ENCODE assay signal across 25 mouse cellular contexts in the genomic region with DNA sequence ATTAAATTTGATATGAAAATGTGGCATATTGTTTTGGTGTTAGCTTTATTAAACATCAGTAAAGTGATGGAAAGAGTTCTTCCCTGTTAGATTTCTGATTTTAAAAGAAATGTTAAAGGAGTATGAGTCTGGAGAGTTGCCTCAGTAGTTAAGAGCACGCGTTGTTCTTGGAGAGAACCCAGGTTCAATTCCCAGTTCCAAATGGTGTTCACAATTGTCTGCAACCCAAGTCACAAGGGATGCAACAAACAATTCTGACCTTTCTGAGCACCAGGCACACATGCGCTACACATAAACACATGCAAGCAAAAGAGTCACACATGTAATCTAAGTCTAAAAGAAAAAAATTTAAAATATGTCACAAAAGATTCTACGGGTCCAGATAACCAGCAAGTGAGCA. TPM values are rescaled to one million over a fixed set of nuclear protein-coding genes. Genes with fewer than 3 reads are reported as not detected.
DNase-seq lines count a peak whose midpoint lies in the region; ATAC-seq lines count a peak whose summit lies in the region.
"Had no signal": no experiment of that assay in that cellular context is flagged by ENCODE, and none has a peak within 500 bp of the region (broad histone marks: within the 10 kb centered on the region; RNA-seq: fewer than 3 reads in every experiment).

No protein-coding gene starts in this region.

- H3K4me3 ChIP-seq in heart, embryonic 11.5 days (ENCODE audit: low read depth, low read length), result no peak overlapping the region
- H3K4me3 ChIP-seq: embryonic facial prominence, embryonic 10.5 days; embryonic facial prominence, embryonic 13.5 days; erythroblast, embryonic 14.5 days; forebrain, embryonic 12.5 days; forebrain, embryonic 15.5 days had no signal

- H3K36me3 ChIP-seq in heart, embryonic 11.5 days (ENCODE audit: control insufficient read depth, insufficient read depth, low read length), result peaks cover 9% of the 10 kb centered on the region

- no peaks in the 10 kb centered on the region for H3K9me3 ChIP-seq in heart, embryonic 11.5 days (replicated peaks; ENCODE audit: control insufficient read depth, low read length)
- H3K9me3 ChIP-seq: embryonic facial prominence, embryonic 10.5 days; embryonic facial prominence, embryonic 13.5 days; forebrain, embryonic 12.5 days; forebrain, embryonic 15.5 days had no signal

- no peak for ATAC-seq in heart, embryonic 11.5 days (replicated peaks; ENCODE audit: insufficient number of reproducible peaks, low FRiP score, low TSS enrichment)
- ATAC-seq: CD4-positive, CD25-positive, alpha-beta regulatory T cell, adult 4 months; forebrain, embryonic 15.5 days; hindbrain, postnatal 0 days; inflammation-experienced regulatory T-cells, adult 6 months had no signal

- DNase-seq in heart, adult 11 months, result peak; percentile 90
- no peak for DNase-seq in heart, postnatal 4 days
- DNase-seq in heart, adult 9 months (ENCODE audit: low spot score in 2 of 2), result peak; percentile 6 to 23
- DNase-seq in heart, postnatal 36 days, result peak; percentile 8 to 26
- DNase-seq in skeletal muscle tissue, adult 2 months (ENCODE audit: low read depth, low spot score), result peak; percentile 54
- DNase-seq: adrenal gland, adult 8-10 months; adrenal gland, postnatal 25 days; cerebellum, adult 11-12 months; cerebellum, adult 8-10 months; cerebellum, postnatal 10 days; cerebellum, postnatal 36 days; embryo, embryonic 11 days; gastrocnemius, postnatal 25 days; kidney, adult 18-20 months; kidney, adult 9 months had no signal

- H3K27ac ChIP-seq in heart, embryonic 11.5 days (ENCODE audit: low read depth, low read length), result no peak overlapping the region
- H3K27ac ChIP-seq: embryonic facial prominence, embryonic 10.5 days; embryonic facial prominence, embryonic 13.5 days; forebrain, embryonic 12.5 days; forebrain, embryonic 15.5 days; hindbrain, embryonic 14.5 days; hindbrain, postnatal 0 days had no signal

- no peaks in the 10 kb centered on the region for H3K27me3 ChIP-seq in heart, embryonic 11.5 days (ENCODE audit: control insufficient read depth, insufficient read depth, low read length)
- H3K27me3 ChIP-seq: embryonic facial prominence, embryonic 13.5 days; forebrain, embryonic 12.5 days; forebrain, embryonic 15.5 days had no signal

- no peak overlapping the region for H3K4me2 ChIP-seq in heart, embryonic 11.5 days
- H3K4me2 ChIP-seq: embryonic facial prominence, embryonic 13.5 days; forebrain, embryonic 12.5 days; forebrain, embryonic 15.5 days; hindbrain, embryonic 14.5 days had no signal

- WGBS in heart, embryonic 11.5 days (ENCODE audit: insufficient replicate concordance), result 94% methylated on average over 4 of the region's 4 CpGs

- H3K4me1 ChIP-seq in heart, embryonic 11.5 days (ENCODE audit: control insufficient read depth, insufficient read depth, low read length), result no peaks in the 10 kb centered on the region
- H3K4me1 ChIP-seq: embryonic facial prominence, embryonic 10.5 days; embryonic facial prominence, embryonic 13.5 days; forebrain, embryonic 12.5 days; forebrain, embryonic 15.5 days had no signal

- intact Hi-C loops in heart, postnatal 36 days (cut with DNase I), result no loop called here

- H3K9ac ChIP-seq in heart, embryonic 11.5 days (ENCODE audit: low read depth, low read length), result no peak overlapping the region
- H3K9ac ChIP-seq: embryonic facial prominence, embryonic 13.5 days; forebrain, embryonic 12.5 days; forebrain, embryonic 15.5 days; hindbrain, embryonic 14.5 days had no signal

RNA-seq across cellular contexts. Expression of a gene that starts 47.8 kb away (rescaled TPM):
- 10 to 100 TPM; 24.0 to 27.0 TPM for total RNA-seq in heart, postnatal 4 days (2021)
- 10.5 and 14.1 TPM in 2 replicates for polyA plus RNA-seq in heart, embryonic 11.5 days (2014; fragmentation: Nextera tagmentation; extraction: Ambion mirVana)
- total RNA-seq in heart, postnatal 36 days (2021), result 10 to 100 TPM; 17.7 to 19.2 TPM

RNA-seq across cellular contexts. Expression of a gene that starts 50.0 kb away (rescaled TPM):
- 1 to 10 TPM; 2.6 to 2.9 TPM for total RNA-seq in heart, postnatal 4 days (2021)
- polyA plus RNA-seq in heart, embryonic 11.5 days (2014; fragmentation: Nextera tagmentation; extraction: Ambion mirVana), result 4.0 and 4.7 TPM in 2 replicates
- 1 to 10 TPM; 1.5 to 1.9 TPM for total RNA-seq in heart, postnatal 36 days (2021)
- polyA plus RNA-seq: erythroblast, embryonic 14.5 days had no signal

RNA-seq across cellular contexts. Expression of a gene that starts 56.8 kb away (rescaled TPM):
- total RNA-seq in heart, postnatal 4 days (2021), result 10 to 100 TPM; 11.4 to 14.5 TPM
- polyA plus RNA-seq in heart, embryonic 11.5 days (2014; fragmentation: Nextera tagmentation; extraction: Ambion mirVana), result 26.6 and 27.4 TPM in 2 replicates
- 1 to 10 TPM; 7.2 to 7.8 TPM for total RNA-seq in heart, postnatal 36 days (2021)

RNA-seq across cellular contexts. Expression of a gene that starts 57.0 kb away (rescaled TPM):
- total RNA-seq in heart, postnatal 4 days (2021), result under 1 TPM; 0.33 to 0.59 TPM
- polyA plus RNA-seq in heart, embryonic 11.5 days (2014; fragmentation: Nextera tagmentation; extraction: Ambion mirVana), result 4.8 TPM in 2 replicates
- under 1 TPM; 0.58 to 0.76 TPM for total RNA-seq in heart, postnatal 36 days (2021)
- polyA plus RNA-seq: erythroblast, embryonic 14.5 days had no signal
